Mouse (Mus musculus): ENCODE measurements at regions not wholly inside any gene's neighbourhood (a gene's known extent, or its start where the extent isn't known, plus 50 kb on each side); places are given as distances from the start of the nearest gene placed in this dataset.

DNA sequence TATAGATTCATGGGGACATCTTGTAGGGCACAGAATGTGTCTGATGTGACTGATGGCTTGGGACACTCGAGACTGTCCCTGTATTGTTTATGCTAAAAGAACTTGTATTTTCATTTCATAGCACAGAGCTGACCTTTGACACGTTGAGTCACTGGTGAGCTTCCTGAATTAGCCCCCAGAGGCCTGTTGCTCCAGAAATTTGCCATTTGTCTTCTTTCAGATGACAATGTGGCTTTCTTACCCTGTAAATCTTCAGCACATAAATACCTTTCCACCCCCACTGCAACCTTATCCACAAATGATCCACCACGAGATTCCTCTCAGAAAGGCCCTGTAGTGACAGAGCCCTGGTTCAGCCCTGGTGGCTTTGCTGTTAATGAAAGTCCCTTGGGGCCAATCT, 335.5 kb upstream of the Zfp637 start:
- no peak for DNase-seq (ENCODE audit: low read depth, low spot score)

- DNase-seq (ENCODE audit: low read depth, low spot score): no peak
These were observed 334.4 kb upstream of the Zfp637 start for GRCm38 (mm10) chr6:117506619-117507018.

DNA sequence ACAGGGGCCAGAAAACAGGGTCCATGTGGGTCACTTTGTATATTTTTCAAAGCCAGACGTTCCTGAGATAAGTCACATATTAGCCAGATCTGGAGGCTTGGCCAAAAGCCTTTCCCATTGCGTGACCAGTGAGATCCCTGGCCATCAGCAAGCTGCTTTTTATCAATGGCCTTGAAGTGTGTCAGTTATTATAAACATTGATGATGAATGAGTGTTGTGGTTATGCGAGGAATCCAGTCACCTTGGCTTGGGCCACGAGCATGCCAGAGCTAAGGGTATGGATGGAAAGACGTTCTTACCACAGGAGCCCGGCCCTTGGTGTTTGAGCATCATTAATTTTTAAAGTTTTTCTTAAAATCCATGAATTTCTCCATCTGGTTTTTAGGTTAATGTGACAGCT, 332.1 kb upstream of the Zfp637 start:
- DNase-seq (ENCODE audit: low read depth, low spot score): no peak

DNA sequence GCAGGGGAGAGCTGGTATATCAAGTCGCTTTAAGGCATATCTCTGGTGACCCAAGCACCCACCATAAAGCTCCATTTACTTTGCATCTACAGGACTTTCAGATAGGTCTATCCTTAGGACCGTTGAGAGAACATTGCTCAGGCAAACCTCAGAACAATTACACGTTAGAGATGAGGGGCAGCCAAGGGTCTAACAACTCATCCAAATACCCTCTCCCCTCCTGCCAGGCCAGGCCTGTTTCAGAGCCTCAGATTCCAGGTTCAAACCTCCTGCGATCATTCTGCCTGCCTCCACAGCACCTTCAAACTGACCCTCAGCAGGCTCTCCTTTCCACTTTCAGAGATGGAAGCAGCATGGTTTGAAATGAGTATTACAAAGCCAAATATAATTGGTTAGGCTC, 331.0 kb upstream of the Zfp637 start:
- no peak for DNase-seq (ENCODE audit: low read depth, low spot score)

DNA sequence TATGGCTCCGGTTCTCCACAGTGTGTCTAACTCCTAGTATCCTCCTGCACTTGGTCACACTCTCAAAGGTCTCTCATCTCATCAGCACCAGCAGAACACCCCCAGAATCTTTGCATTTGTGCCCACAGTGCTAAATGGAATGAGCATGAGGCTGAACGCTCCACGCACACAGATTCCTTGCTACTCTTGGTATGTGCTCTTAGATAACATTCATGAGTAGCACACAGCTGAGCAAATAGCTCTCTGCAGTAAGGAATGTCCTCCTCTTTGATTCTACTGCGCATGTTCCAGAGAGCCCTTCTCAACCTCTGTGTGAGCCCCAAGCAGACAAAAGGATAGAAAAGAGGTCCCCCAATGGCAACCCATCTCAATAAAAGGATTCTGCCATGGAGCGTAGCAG, 326.1 kb upstream of the Zfp637 start:
- DNase-seq (ENCODE audit: low read depth, low spot score): no peak

DNA sequence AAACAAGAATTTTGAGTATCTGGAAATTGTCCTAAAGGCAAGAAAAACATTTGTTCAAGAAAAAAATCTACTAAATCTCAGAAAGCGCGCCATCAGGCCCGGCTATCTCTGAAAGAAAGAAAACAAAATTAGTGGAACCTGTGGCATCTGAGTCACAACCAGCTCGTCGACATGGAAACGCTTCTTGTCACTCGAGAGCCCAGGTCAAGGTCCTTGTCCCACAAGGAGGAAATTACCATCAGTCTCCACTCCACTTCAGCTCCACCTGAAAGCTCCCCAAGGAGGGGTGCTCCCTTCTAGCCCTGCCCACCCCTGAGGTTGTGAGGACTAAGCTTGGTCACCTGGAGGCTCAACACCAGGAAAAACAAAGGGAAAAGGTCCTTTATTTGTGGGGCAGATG, 324.1 kb upstream of the Zfp637 start:
- DNase-seq (ENCODE audit: low read depth, low spot score): no peak

DNA sequence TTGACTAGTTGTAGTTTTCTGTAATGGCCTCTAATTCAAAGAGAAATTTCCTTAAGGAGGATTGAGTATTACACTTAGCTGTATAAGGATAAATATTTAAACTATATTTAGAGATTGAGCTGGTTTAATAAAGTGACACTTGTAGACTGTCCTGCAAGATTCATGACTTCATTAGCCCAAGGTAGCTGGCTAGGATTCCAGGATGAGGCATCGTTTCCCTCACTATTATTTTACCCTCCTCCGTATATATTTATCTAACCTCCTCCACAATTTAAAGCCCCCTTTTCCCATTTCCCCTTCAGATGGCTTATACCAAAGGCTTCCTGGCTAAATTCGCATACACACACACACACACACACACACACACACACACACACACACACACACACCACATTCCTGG, 322.0 kb upstream of the Zfp637 start:
- no peak for DNase-seq (ENCODE audit: low read depth, low spot score)

DNA sequence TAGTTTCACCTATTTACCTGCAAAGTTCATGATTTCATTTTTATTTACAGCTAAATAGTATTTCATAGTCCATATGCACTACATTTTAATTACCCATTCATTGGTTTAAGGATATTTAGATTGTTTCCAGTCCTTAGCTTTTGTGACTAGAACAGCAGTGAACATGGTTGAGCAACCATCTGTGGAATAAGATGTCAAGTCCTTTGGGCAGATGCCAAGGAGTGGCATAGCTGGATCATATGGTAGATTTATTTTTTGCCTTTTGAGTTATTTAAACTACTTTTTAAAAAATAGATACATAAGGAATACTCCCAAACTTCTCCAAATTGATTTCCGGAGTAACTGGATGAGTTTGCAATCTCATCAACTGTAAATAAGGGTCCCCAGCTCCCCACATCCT, 321.5 kb upstream of the Zfp637 start:
- DNase-seq (ENCODE audit: low read depth, low spot score): no peak

GRCm38 (mm10) chr6:117526161-117526935, 314.6 kb upstream of the Zfp637 start:
- DNase-seq (ENCODE audit: low read depth, low spot score): no peak

DNA sequence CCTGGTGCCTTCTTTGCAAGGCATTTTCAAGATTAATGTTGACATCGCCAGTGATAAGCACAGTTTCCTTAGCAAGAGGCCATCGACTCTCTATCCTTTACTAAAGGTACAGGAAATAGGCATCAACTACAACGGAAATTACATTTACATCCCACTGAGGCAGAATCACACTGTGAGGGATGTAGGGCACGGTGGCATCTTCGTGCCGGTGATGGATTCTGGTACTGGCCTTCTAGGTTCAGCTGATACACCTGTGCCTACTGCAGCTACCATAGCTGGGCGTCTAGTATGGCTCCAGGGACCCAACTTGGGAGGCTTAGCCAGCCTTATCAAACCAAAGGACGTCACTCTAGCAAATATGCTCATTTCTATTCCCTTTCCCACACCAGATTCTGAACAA, 313.5 kb upstream of the Zfp637 start:
- no peak for DNase-seq (ENCODE audit: low read depth, low spot score)

DNA sequence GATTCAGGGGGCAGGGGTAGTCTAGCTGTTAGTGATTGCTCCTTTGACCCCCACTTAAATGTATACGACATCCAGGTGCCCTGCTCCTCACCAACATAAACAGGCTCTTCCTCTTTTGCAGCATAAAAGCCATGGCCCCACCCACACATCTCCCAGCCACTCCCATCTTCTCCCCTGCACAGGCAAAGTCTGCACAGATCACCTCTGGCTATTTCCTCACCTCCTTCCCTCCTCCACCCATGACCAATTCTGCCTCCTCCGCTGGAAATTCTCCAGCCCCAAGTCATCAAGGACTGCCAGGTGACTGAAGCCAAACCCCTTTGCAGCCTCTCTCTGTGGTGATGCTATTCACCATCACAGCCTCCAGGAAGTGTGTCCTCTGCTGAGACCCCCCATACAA, 306.8 kb upstream of the Zfp637 start:
- no peak for DNase-seq (ENCODE audit: low read depth, low spot score)

- DNase-seq (ENCODE audit: low read depth, low spot score): no peak
These were observed 306.0 kb upstream of the Zfp637 start for GRCm38 (mm10) chr6:117534991-117535390.

DNA sequence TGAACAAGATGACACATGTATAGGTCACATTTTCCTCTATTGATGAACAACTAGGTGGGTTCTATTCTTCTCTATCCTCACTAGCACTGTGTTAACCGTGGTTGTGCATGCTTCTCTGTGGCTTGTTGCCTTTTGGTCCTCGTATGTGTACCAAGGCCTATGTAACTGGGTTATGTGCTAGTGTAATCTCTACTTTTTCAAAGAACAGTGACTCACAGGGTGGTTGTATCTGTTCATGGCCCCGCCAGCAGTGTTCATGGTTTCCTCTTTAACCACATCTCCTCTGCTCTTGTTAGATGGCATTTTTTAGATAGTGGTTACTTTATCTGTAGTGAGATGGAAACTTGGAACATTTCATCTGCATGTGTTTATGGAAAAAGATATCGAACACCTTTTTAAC, 304.9 kb upstream of the Zfp637 start:
- DNase-seq (ENCODE audit: low read depth, low spot score): no peak

DNA sequence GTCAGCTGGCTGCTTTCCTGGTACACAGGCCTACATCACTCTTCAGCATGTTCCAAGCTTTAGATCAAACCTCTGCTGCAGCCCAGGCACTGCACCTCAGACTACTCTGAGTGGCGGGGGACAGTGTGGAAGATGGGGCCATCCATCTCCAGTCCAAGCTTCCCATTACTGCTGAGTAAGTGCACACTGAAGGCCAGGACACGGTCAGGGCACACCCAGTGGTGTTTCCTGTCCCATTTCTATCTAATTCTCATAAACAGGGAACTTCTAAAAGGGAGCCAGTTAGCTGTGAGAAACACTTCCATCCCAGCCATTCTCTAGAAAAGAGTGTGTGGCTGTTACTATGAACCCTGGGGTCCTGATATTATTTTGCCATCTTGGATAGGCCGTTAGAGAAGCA, 298.5 kb upstream of the Zfp637 start:
- no peak for DNase-seq (ENCODE audit: low read depth, low spot score)

- no peak for DNase-seq (ENCODE audit: low read depth, low spot score)
These were observed 296.4 kb upstream of the Zfp637 start for GRCm38 (mm10) chr6:117544276-117545196.

GRCm38 (mm10) chr6:117550930-117551329, 290.1 kb upstream of the Zfp637 start:
- no peak for DNase-seq (ENCODE audit: low read depth, low spot score)

- no peak for DNase-seq (ENCODE audit: low read depth, low spot score)
These were observed 288.8 kb upstream of the Zfp637 start for GRCm38 (mm10) chr6:117552006-117552667.

- DNase-seq (ENCODE audit: low read depth, low spot score): no peak
These were observed 277.8 kb upstream of the Zfp637 start for GRCm38 (mm10) chr6:117563159-117563558.

GRCm38 (mm10) chr6:117563704-117564103, 277.3 kb upstream of the Zfp637 start:
- DNase-seq (ENCODE audit: low read depth, low spot score): peak; percentile 19

DNA sequence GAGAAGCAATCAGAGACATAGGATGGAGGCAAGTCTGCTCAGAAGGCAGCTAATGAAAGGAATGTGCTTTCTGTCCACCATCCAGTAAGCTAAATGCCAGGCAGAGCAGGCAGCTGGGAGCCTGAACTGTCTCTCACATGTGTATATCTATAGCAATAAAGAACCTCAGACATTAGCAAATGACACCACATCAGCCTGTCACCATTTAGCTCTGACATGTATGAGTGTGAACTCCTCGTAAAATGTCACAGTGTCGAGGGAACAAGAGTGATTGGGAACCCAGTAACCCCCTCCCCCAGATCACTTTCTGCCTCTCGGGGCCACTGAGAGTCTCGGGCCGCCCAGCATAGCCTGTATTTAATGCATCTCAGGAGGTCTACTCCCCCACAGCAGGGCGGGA, 274.2 kb upstream of the Zfp637 start:
- DNase-seq (ENCODE audit: low read depth, low spot score): no peak

- no peak for DNase-seq (ENCODE audit: low read depth, low spot score)
These were observed 273.3 kb upstream of the Zfp637 start for GRCm38 (mm10) chr6:117567691-117568090.

DNA sequence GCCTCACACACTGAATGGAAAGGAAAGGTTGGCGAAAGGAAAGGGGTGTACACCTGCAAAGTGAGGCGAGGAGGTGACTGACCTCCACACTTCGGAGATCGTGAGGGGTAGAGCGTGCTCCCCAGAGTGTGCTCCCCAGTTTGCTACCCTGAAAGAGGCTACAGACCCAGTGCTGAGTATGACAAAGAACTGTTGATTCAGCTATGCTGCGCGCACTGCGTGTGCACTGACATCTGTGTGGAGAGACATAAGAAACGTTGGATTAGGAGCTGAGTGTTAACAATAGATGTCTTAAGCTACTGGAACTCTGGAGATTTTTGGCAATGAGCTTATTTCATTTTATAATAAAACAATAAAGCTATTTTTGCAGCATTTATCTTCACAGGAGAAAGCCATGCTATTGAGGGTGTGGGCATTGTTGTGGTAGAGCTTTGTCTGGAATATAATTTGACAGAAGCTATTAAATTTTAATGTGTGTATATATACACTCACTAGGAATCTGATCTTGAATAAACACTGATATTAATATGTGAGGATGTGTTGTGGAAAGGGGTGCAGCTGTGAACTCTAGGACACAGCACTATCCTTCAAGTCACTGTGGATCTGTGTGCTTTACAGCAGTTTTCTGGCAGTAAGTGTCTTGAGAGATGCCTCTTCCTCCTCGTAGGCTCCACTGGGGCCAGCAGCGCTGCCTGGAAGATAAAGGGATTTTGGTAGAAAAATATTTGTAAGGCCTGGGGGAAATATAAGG, 271.2 kb upstream of the Zfp637 start:
- DNase-seq (ENCODE audit: low read depth, low spot score): no peak

Data from retina, postnatal 7 days (tissue).